Mouse (Mus musculus): Measurements from ENCODE around the gene Medag.

Gene Medag

GRCm38 (mm10) chr5:149411509-149412193 is at the start of gene Medag:
Gene Medag (plus strand): TSS chr5:149411749.
- in situ Hi-C loops (cut with MboI; ENCODE audit: unreplicated experiment in 2 of 2) = no loop called here

GRCm38 (mm10) chr5:149362626-149363025 is 48.9 kb upstream of the Medag start:
- in situ Hi-C loops (cut with MboI; ENCODE audit: unreplicated experiment in 2 of 2) = no loop called here

GRCm38 (mm10) chr5:149363903-149364755 is 47.4 kb upstream of the Medag start:
- in situ Hi-C loops (cut with MboI; ENCODE audit: unreplicated experiment in 2 of 2) = no loop called here

GRCm38 (mm10) chr5:149367011-149367410 is 44.5 kb upstream of the Medag start:
- in situ Hi-C loops (cut with MboI; ENCODE audit: unreplicated experiment in 2 of 2) = no loop called here

GRCm38 (mm10) chr5:149367544-149368466 is 43.7 kb upstream of the Medag start:
- in situ Hi-C loops (cut with MboI; ENCODE audit: unreplicated experiment in 2 of 2) = no loop called here

- in situ Hi-C loops (cut with MboI; ENCODE audit: unreplicated experiment in 2 of 2) = no loop called here
Measured at GRCm38 (mm10) chr5:149368575-149369312, 42.8 kb upstream of the Medag start.

GRCm38 (mm10) chr5:149369373-149370035 is 42.0 kb upstream of the Medag start:
- in situ Hi-C loops (cut with MboI; ENCODE audit: unreplicated experiment in 2 of 2) = no loop called here

GRCm38 (mm10) chr5:149372018-149372417 is 39.5 kb upstream of the Medag start:
- in situ Hi-C loops (cut with MboI; ENCODE audit: unreplicated experiment in 2 of 2) = no loop called here

- in situ Hi-C loops (cut with MboI; ENCODE audit: unreplicated experiment in 2 of 2) = no loop called here
Measured at GRCm38 (mm10) chr5:149373224-149373623, 38.3 kb upstream of the Medag start.

- in situ Hi-C loops (cut with MboI; ENCODE audit: unreplicated experiment in 2 of 2) = no loop called here
Measured at GRCm38 (mm10) chr5:149374026-149374425, 37.5 kb upstream of the Medag start.

GRCm38 (mm10) chr5:149375074-149375888 is 36.3 kb upstream of the Medag start:
- in situ Hi-C loops (cut with MboI; ENCODE audit: unreplicated experiment in 2 of 2) = no loop called here

- in situ Hi-C loops (cut with MboI; ENCODE audit: unreplicated experiment in 2 of 2) = no loop called here
Measured at GRCm38 (mm10) chr5:149375889-149376212, 35.7 kb upstream of the Medag start.

GRCm38 (mm10) chr5:149376367-149376766 is 35.2 kb upstream of the Medag start:
- in situ Hi-C loops (cut with MboI; ENCODE audit: unreplicated experiment in 2 of 2) = no loop called here

GRCm38 (mm10) chr5:149377253-149377652 is 34.3 kb upstream of the Medag start:
- in situ Hi-C loops (cut with MboI; ENCODE audit: unreplicated experiment in 2 of 2) = no loop called here

GRCm38 (mm10) chr5:149378566-149378965 is 33.0 kb upstream of the Medag start:
- in situ Hi-C loops (cut with MboI; ENCODE audit: unreplicated experiment in 2 of 2) = no loop called here

- in situ Hi-C loops (cut with MboI; ENCODE audit: unreplicated experiment in 2 of 2) = no loop called here
Measured at GRCm38 (mm10) chr5:149379131-149379784, 32.3 kb upstream of the Medag start.

GRCm38 (mm10) chr5:149379861-149380260 is 31.7 kb upstream of the Medag start:
- in situ Hi-C loops (cut with MboI; ENCODE audit: unreplicated experiment in 2 of 2) = no loop called here

- in situ Hi-C loops (cut with MboI; ENCODE audit: unreplicated experiment in 2 of 2) = no loop called here
Measured at GRCm38 (mm10) chr5:149380388-149380916, 31.1 kb upstream of the Medag start.
